Mouse (Mus musculus) embryo, embryonic 11.5 days (tissue): ENCODE results near the gene Tbpl1.
A peak's percentile ranks its signal among the peaks of the same experiment; 100 is the strongest.

Source experiments
- DNase-seq: peaks from one replicate; pipeline ENCODE4 v3.0.0-alpha.2; 2012; ENCODE audit warnings: low read depth, low spot score

The Tbpl1 gene

GRCm38 (mm10) chr10:22710173-22710777 is 21.5 kb downstream of the Tbpl1 start:
- no peak for DNase-seq

- DNase-seq = no peak
These were observed 23.4 kb downstream of the Tbpl1 start for GRCm38 (mm10) chr10:22708190-22708843.

- DNase-seq = no peak
These were observed 27.9 kb downstream of the Tbpl1 start for GRCm38 (mm10) chr10:22703844-22704243.

GRCm38 (mm10) chr10:22701485-22702315 is 30.0 kb downstream of the Tbpl1 start:
- DNase-seq = no peak

- no peak for DNase-seq
These were observed 31.0 kb downstream of the Tbpl1 start for GRCm38 (mm10) chr10:22700773-22701172.

GRCm38 (mm10) chr10:22699487-22700335 is 32.0 kb downstream of the Tbpl1 start:
- no peak for DNase-seq

GRCm38 (mm10) chr10:22698158-22698953 is 33.4 kb downstream of the Tbpl1 start:
- DNase-seq = no peak

GRCm38 (mm10) chr10:22696864-22697263 is 34.9 kb downstream of the Tbpl1 start:
- no peak for DNase-seq

- no peak for DNase-seq
These were observed 35.5 kb downstream of the Tbpl1 start for GRCm38 (mm10) chr10:22696236-22696635.

GRCm38 (mm10) chr10:22675848-22676630 is 55.7 kb downstream of the Tbpl1 start:
- DNase-seq = no peak

GRCm38 (mm10) chr10:22674176-22674575 is 57.6 kb downstream of the Tbpl1 start:
- no peak for DNase-seq

GRCm38 (mm10) chr10:22668509-22668908 is 63.2 kb downstream of the Tbpl1 start:
- no peak for DNase-seq

GRCm38 (mm10) chr10:22660286-22661000 is 71.3 kb downstream of the Tbpl1 start:
- DNase-seq = no peak

GRCm38 (mm10) chr10:22659386-22659725 is 72.4 kb downstream of the Tbpl1 start:
- DNase-seq = no peak

- peak; percentile 46 for DNase-seq
These were observed 73.0 kb downstream of the Tbpl1 start for GRCm38 (mm10) chr10:22658534-22659385.
